Mouse (Mus musculus) heart, adult 11 months (tissue): ENCODE results near the gene Cfap44.
A peak's percentile ranks its signal among the peaks of the same experiment; 100 is the strongest.

ENCODE experiments used
- DNase-seq: peaks from one replicate; pipeline ENCODE4 v3.0.0; 2022

Cfap44 gene

GRCm38 (mm10) chr16:44394577-44395243 is at the start of gene Cfap44:
Gene Cfap44, plus strand, starts transcription at chr16:44394796.
- DNase-seq = peak; percentile 89

GRCm38 (mm10) chr16:44347071-44347901 is 47.3 kb upstream of the Cfap44 start, which contains the start of gene Spice1:
Gene Spice1, plus strand, starts transcription at chr16:44347121.
- DNase-seq = peak; percentile 99

GRCm38 (mm10) chr16:44349801-44350397 is 44.7 kb upstream of the Cfap44 start:
- DNase-seq = no peak

GRCm38 (mm10) chr16:44356291-44356690 is 38.3 kb upstream of the Cfap44 start:
- DNase-seq = peak; percentile 93

GRCm38 (mm10) chr16:44357571-44358268 is 36.9 kb upstream of the Cfap44 start:
- peak; percentile 99 for DNase-seq

GRCm38 (mm10) chr16:44361921-44362890 is 32.4 kb upstream of the Cfap44 start:
- DNase-seq = peak; percentile 84

GRCm38 (mm10) chr16:44365522-44365921 is 29.1 kb upstream of the Cfap44 start:
- DNase-seq = peak; percentile 33

- DNase-seq = no peak
Measured at GRCm38 (mm10) chr16:44375459-44375858, 19.1 kb upstream of the Cfap44 start.

GRCm38 (mm10) chr16:44380006-44380405 is 14.6 kb upstream of the Cfap44 start:
- DNase-seq = peak; percentile 71

GRCm38 (mm10) chr16:44381578-44381977 is 13.0 kb upstream of the Cfap44 start:
- peak; percentile 51 for DNase-seq

GRCm38 (mm10) chr16:44383549-44383948 is 11.0 kb upstream of the Cfap44 start:
- peak; percentile 24 for DNase-seq

- no peak for DNase-seq
Measured at GRCm38 (mm10) chr16:44384251-44384650, 10.3 kb upstream of the Cfap44 start.

- peak; percentile 92 for DNase-seq
Measured at GRCm38 (mm10) chr16:44391877-44392548, 2.6 kb upstream of the Cfap44 start.

GRCm38 (mm10) chr16:44404933-44405332 is 10.3 kb downstream of the Cfap44 start:
- DNase-seq = no peak

- peak; percentile 55 for DNase-seq
Measured at GRCm38 (mm10) chr16:44407211-44407610, 12.6 kb downstream of the Cfap44 start.

GRCm38 (mm10) chr16:44408290-44408689 is 13.7 kb downstream of the Cfap44 start:
- DNase-seq = no peak

- DNase-seq = no peak
Measured at GRCm38 (mm10) chr16:44410176-44410575, 15.6 kb downstream of the Cfap44 start.

GRCm38 (mm10) chr16:44417596-44417995 is 23.0 kb downstream of the Cfap44 start:
- DNase-seq = peak; percentile 33

- DNase-seq = no peak
Measured at GRCm38 (mm10) chr16:44421735-44422134, 27.1 kb downstream of the Cfap44 start.

- peak; percentile 76 for DNase-seq
Measured at GRCm38 (mm10) chr16:44423499-44423898, 28.9 kb downstream of the Cfap44 start.

- DNase-seq = peak; percentile 66
Measured at GRCm38 (mm10) chr16:44428456-44428855, 33.9 kb downstream of the Cfap44 start.
